Mouse (Mus musculus) B cell, adult (primary cell): ENCODE data around the gene Hist1h2bh. TPM values are rescaled to one million over a fixed set of nuclear protein-coding genes. Genes with fewer than 3 reads are reported as not detected.

ENCODE experiments used
- total RNA-seq: library from RNA; stranded (reverse); gene quantifications from 4 replicates; pipeline ENCODE4 v1.2.4, GENCODE M21; 2023; ENCODE audit not compliant: inconsistent age

Gene Hist1h2bh
- total RNA-seq, 1 experiment from 2014 or later = 16.6 TPM

Other genes starting within 250 kb of the Hist1h2bh start
- 16.9 to 17.9 TPM (median 17.5 TPM) in 4 replicates for gene Zfp322a, start 174.2 kb downstream of the Hist1h2bh start, total RNA-seq
- gene Abt1, start 119.5 kb downstream of the Hist1h2bh start, total RNA-seq = 17.4 to 19.6 TPM (median 18.5 TPM) in 4 replicates
- not detected in 4 replicates for gene Btn1a1, start 77.5 kb downstream of the Hist1h2bh start, total RNA-seq
- 0.61 to 1.7 TPM (median 1.6 TPM) in 3 of 4 replicates, not detected in the other for gene Btn2a2, start 54.5 kb downstream of the Hist1h2bh start, total RNA-seq
- gene Hist1h4h, start 12.3 kb downstream of the Hist1h2bh start, total RNA-seq = 380 to 493 TPM (median 419 TPM) in 4 replicates
- 18.4 to 42.2 TPM (median 32.0 TPM) in 4 replicates for gene Hist1h2af, start 9.5 kb downstream of the Hist1h2bh start, total RNA-seq
- gene Hist1h3g, start 8.0 kb downstream of the Hist1h2bh start, total RNA-seq = 5.1 to 15.0 TPM (median 8.0 TPM) in 4 replicates
- 123 to 144 TPM (median 124 TPM) in 4 replicates for gene Hist1h3f, start 660 bp upstream of the Hist1h2bh start, total RNA-seq
- gene Hist1h4f, start 8.3 kb upstream of the Hist1h2bh start, total RNA-seq = 90.4 to 98.1 TPM (median 92.8 TPM) in 4 replicates
- 25.4 to 29.9 TPM (median 27.1 TPM) in 4 replicates for gene Hist1h1d, start 9.9 kb upstream of the Hist1h2bh start, total RNA-seq
- gene Hist1h3e, start 19.0 kb upstream of the Hist1h2bh start, total RNA-seq = 304 to 393 TPM (median 327 TPM) in 4 replicates
- gene Hist1h2ae, start 27.8 kb upstream of the Hist1h2bh start, total RNA-seq = 14.4 to 36.0 TPM (median 25.7 TPM) in 4 replicates
- gene Hist1h2bg, start 28.0 kb upstream of the Hist1h2bh start, total RNA-seq = 482 to 521 TPM (median 495 TPM) in 4 replicates
- 216 to 268 TPM (median 252 TPM) in 4 replicates for gene Hist1h2bf, start 30.8 kb upstream of the Hist1h2bh start, total RNA-seq
- gene Hist1h2ad, start 31.0 kb upstream of the Hist1h2bh start, total RNA-seq = 41.9 to 71.0 TPM (median 49.4 TPM) in 4 replicates
- gene Hist1h3d, start 32.4 kb upstream of the Hist1h2bh start, total RNA-seq = 32.2 to 49.8 TPM (median 35.5 TPM) in 4 replicates
- gene Hist1h4d, start 38.2 kb upstream of the Hist1h2bh start, total RNA-seq = 154 to 204 TPM (median 177 TPM) in 4 replicates
- 30.3 to 38.2 TPM (median 33.1 TPM) in 4 replicates for gene Hist1h2be, start 77.7 kb upstream of the Hist1h2bh start, total RNA-seq
- 319 to 416 TPM (median 354 TPM) in 4 replicates for gene Hist1h1e, start 79.2 kb upstream of the Hist1h2bh start, total RNA-seq
- gene Hist1h2ac, start 140.6 kb upstream of the Hist1h2bh start, total RNA-seq = 10.0 to 14.4 TPM (median 11.1 TPM) in 4 replicates
- 19.7 to 31.0 TPM (median 21.7 TPM) in 4 replicates for gene Hist1h2bc, start 140.8 kb upstream of the Hist1h2bh start, total RNA-seq
- gene Hist1h1t, start 152.4 kb upstream of the Hist1h2bh start, total RNA-seq = 0.77 to 1.4 TPM (median 1.1 TPM) in 3 of 4 replicates, not detected in the other
- 186 to 254 TPM (median 213 TPM) in 4 replicates for gene Hist1h4c, start 155.1 kb upstream of the Hist1h2bh start, total RNA-seq
- 0.69 to 2.2 TPM (median 1.4 TPM) in 4 replicates for gene Hfe, start 167.5 kb upstream of the Hist1h2bh start, total RNA-seq
- 908 to 1,217 TPM (median 961 TPM) in 4 replicates for gene Hist1h1c, start 195.4 kb upstream of the Hist1h2bh start, total RNA-seq
- 12.3 to 17.5 TPM (median 15.7 TPM) in 4 replicates for gene Hist1h3c, start 202.2 kb upstream of the Hist1h2bh start, total RNA-seq
- 71.4 to 93.9 TPM (median 80.8 TPM) in 4 replicates for gene Hist1h2bb, start 203.3 kb upstream of the Hist1h2bh start, total RNA-seq
- 70.2 to 102 TPM (median 85.3 TPM) in 4 replicates for gene Hist1h2ab, start 207.7 kb upstream of the Hist1h2bh start, total RNA-seq
- gene Hist1h3b, start 208.9 kb upstream of the Hist1h2bh start, total RNA-seq = 58.2 to 88.1 TPM (median 67.4 TPM) in 4 replicates
- gene Hist1h4b, start 213.6 kb upstream of the Hist1h2bh start, total RNA-seq = 102 to 129 TPM (median 105 TPM) in 4 replicates
- 166 to 182 TPM (median 176 TPM) in 4 replicates for gene Hist1h4a, start 217.8 kb upstream of the Hist1h2bh start, total RNA-seq
- 384 to 431 TPM (median 397 TPM) in 4 replicates for gene Hist1h3a, start 219.0 kb upstream of the Hist1h2bh start, total RNA-seq
- 34.9 to 57.5 TPM (median 37.6 TPM) in 4 replicates for gene Hist1h1a, start 220.3 kb upstream of the Hist1h2bh start, total RNA-seq
- gene Trim38, start 226.5 kb upstream of the Hist1h2bh start, total RNA-seq = not detected in 4 replicates